Mouse (Mus musculus): Measurements from ENCODE around the gene Plcl2. TPM values are rescaled to one million over a fixed set of nuclear protein-coding genes. Genes with fewer than 3 reads are reported as not detected.

Plcl2 gene
- polyA plus RNA-seq, 1 experiment from 2014 or later = 2.7 TPM

- no peaks in the 10 kb centered on the region for H3K9me3 ChIP-seq (replicated peaks; ENCODE audit: control insufficient read depth, low read length)
- ATAC-seq (ENCODE audit: insufficient read depth, low FRiP score) = no peak; the same call in 1 of the 2 replicates
- no peak overlapping the region for H3K4me2 ChIP-seq (ENCODE audit: low read depth, low read length)
- no peak overlapping the region for H3K9ac ChIP-seq (ENCODE audit: low read length)
- no peak overlapping the region for H3K27ac ChIP-seq (ENCODE audit: low read length)
- peaks cover 10% of the 10 kb centered on the region; the same call in 1 of the 2 replicates for H3K4me1 ChIP-seq (ENCODE audit: control insufficient read depth, insufficient read depth, low read length)
- H3K4me3 ChIP-seq (replicated peaks; ENCODE audit: low read length) = no peak overlapping the region
- H3K36me3 ChIP-seq (ENCODE audit: control insufficient read depth, insufficient read depth, low read length) = no peaks in the 10 kb centered on the region
- WGBS = 64% methylated on average over 8 of the region's 8 CpGs
- no peaks in the 10 kb centered on the region for H3K27me3 ChIP-seq (ENCODE audit: control insufficient read depth, insufficient read depth, low read length)
These were observed 226.8 kb downstream of the Plcl2 start for GRCm38 (mm10) chr17:50735955-50736533.

- H3K27me3 ChIP-seq (ENCODE audit: control insufficient read depth, insufficient read depth, low read length) = no peaks in the 10 kb centered on the region
- no peak overlapping the region for H3K4me2 ChIP-seq (ENCODE audit: low read depth, low read length)
- 45% methylated on average over 2 of the region's 2 CpGs for WGBS
- H3K9ac ChIP-seq (ENCODE audit: low read length) = no peak overlapping the region
- no peak overlapping the region for H3K27ac ChIP-seq (ENCODE audit: low read length)
- H3K4me3 ChIP-seq (replicated peaks; ENCODE audit: low read length) = no peak overlapping the region
- H3K36me3 ChIP-seq (ENCODE audit: control insufficient read depth, insufficient read depth, low read length) = no peaks in the 10 kb centered on the region
- ATAC-seq (ENCODE audit: insufficient read depth, low FRiP score) = no peak
- H3K4me1 ChIP-seq (ENCODE audit: control insufficient read depth, insufficient read depth, low read length) = peaks cover 10% of the 10 kb centered on the region; the same call in 1 of the 2 replicates
- H3K9me3 ChIP-seq (replicated peaks; ENCODE audit: control insufficient read depth, low read length) = no peaks in the 10 kb centered on the region
These were observed 227.9 kb downstream of the Plcl2 start for GRCm38 (mm10) chr17:50737068-50737467.

Other genes starting within 250 kb of the Plcl2 start
- 0.15 TPM in 1 of 2 replicates, not detected in the other for gene Dazl, start 215.8 kb upstream of the Plcl2 start, polyA plus RNA-seq (2015; fragmentation: Nextera tagmentation; extraction: Ambion mirVana)